Mouse (Mus musculus): Measurements from ENCODE around the gene Idnk. TPM values are rescaled to one million over a fixed set of nuclear protein-coding genes. Genes with fewer than 3 reads are reported as not detected.

Gene Idnk
- total and polyA plus RNA-seq, 3 experiments, result 25.5 to 45.0 (median 32.0) TPM

DNA sequence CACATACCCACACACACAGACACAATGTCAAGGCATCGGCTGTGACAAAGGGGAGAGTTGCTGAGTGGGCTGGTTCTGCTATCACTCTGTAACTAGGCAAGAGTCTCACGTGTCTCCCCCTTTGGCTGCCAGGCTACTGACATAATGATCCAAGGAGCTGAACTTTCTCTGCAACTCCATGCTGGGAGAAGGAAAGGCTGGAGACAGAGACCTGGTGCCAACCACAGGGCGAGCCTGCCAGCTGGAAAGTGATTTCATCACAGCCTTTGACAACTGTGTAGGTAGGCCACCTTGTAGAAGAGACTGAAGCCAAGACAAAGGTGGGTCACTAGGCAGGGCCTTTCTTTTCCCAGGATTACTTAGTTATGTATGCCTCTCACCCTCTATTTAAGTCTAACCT, 39.8 kb downstream of the Idnk start:
- in situ Hi-C loops (cut with MboI; ENCODE audit: low pct_ligation_motif_present, low pct_unique_long_range_greater_than_20kb, low sequenced_read_pairs), result no loop called here

DNA sequence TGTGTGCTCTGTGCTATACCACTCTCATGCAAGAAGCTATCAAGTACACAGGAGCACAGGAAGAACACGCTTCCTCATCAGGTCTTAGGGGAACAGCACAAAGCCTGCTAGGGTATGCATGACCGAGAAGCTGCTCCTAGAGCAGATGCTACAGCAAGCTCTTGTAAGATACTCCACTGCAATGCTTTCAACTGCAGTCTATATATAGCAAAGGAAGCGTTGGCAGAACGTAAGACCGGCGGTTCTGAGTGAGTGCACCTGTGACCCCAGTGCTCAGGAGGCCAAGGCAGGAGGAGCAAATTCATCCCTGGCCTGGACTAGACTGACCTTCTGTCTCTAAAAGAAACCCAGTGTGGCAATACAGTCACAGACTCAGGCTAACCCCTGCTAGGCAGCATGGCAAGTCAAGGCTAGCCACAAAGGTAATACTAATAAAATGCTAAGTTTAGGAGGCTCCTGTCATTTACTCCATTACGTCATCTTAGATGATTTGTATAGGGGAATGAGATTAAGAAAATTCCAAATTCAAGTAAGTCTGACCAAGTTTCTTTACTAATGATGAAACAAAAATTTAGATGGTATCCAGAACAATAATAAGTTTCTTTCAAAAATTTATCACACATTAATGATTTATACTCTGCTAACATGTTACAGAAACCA, 40.7 kb downstream of the Idnk start:
- Histone ChIP-seq H3K27ac (ENCODE audit: insufficient read depth, low read depth) (peak overlapping the region; percentile 86), H3K4me3 (replicated peaks in 1 of 3; ENCODE audit: low read depth in 2 of 3, low read length in 2 of 3, poor library complexity in 1 of 3) (no peak overlapping the region), H3K79me2 (replicated peaks; ENCODE audit: control insufficient read depth, extremely low read depth, insufficient read depth, poor library complexity, severe bottlenecking) (peaks cover 59% of the 10 kb centered on the region), H3K9me3 (replicated peaks; ENCODE audit: low read length) (no peaks in the 10 kb centered on the region), H3K27me3 (replicated peaks) (no peaks in the 10 kb centered on the region), H3K36me3 (replicated peaks in 1 of 2; ENCODE audit: control insufficient read depth in 1 of 2, insufficient read depth in 1 of 2, low read length in 1 of 2) (peaks cover 20 to 41% of the 10 kb centered on the region in 2 experiments), H3K9ac (ENCODE audit: insufficient read depth, low read depth) (no peak overlapping the region), H3K4me1 (ENCODE audit: control insufficient read depth in 1 of 2, insufficient read depth in 2 of 2) (peaks cover 29 to 84% of the 10 kb centered on the region in 2 experiments), H3K4me2 (ENCODE audit: insufficient read depth, low read depth, poor library complexity, severe bottlenecking) (no peak overlapping the region; the same call in 1 of the 2 replicates)
- dilution Hi-C loops (cut with MboI; ENCODE audit: extremely low pct_ligation_motif_present, extremely low pct_unique_long_range_greater_than_20kb, low sequenced_read_pairs) (no loop called here), in situ Hi-C loops (cut with MboI; ENCODE audit: low pct_ligation_motif_present, low pct_unique_long_range_greater_than_20kb, low sequenced_read_pairs) (no loop called here)
- peak; percentile 83 for DNase-seq (ENCODE audit: extremely low read depth)
- no peak for TF ChIP-seq ZC3H11A (IDR thresholded peaks at IDR 0.05; ENCODE audit: low read depth, low read length)
- no peak for TF ChIP-seq PAX5 (IDR thresholded peaks at IDR 0.05; ENCODE audit: low read length)
- no peak for TF ChIP-seq POLR2AphosphoS2 (IDR thresholded peaks at IDR 0.05; ENCODE audit: low read depth, low read length)
- no peak for TF ChIP-seq MAX (IDR thresholded peaks at IDR 0.05; ENCODE audit: low read length)
- no peak for TF ChIP-seq SMC3 (IDR thresholded peaks at IDR 0.05; ENCODE audit: low read depth, low read length)
- TF ChIP-seq USF2 (conservative IDR thresholded peaks at IDR 0.05; ENCODE audit: low read depth, low read length), result no peak
- no peak for TF ChIP-seq ZMIZ1 (IDR thresholded peaks at IDR 0.05; ENCODE audit: low read depth, low read length)
- no peak for TF ChIP-seq UBTF (IDR thresholded peaks at IDR 0.05; ENCODE audit: low read depth, low read length)
- no peak for TF ChIP-seq ELF1 (IDR thresholded peaks at IDR 0.05; ENCODE audit: low read depth, low read length)
- TF ChIP-seq RAD21 (IDR thresholded peaks at IDR 0.05; ENCODE audit: low read depth, low read length), result no peak
- no peak for TF ChIP-seq TBP (conservative IDR thresholded peaks at IDR 0.05; ENCODE audit: low read depth, low read length)
- TF ChIP-seq GABPA (IDR thresholded peaks at IDR 0.05; ENCODE audit: insufficient replicate concordance, low read depth, low read length), result no peak
- no peak; the same call in 1 of the 2 replicates for TF ChIP-seq HCFC1 (IDR thresholded peaks at IDR 0.05; ENCODE audit: low read depth, low read length)
- 0 out of 2 replicates have a peak, but pooled peaks have one; percentile 22 for TF ChIP-seq MXI1 (IDR thresholded peaks at IDR 0.05; ENCODE audit: low read depth, low read length)
- no peak for TF ChIP-seq CHD2 (IDR thresholded peaks at IDR 0.05; ENCODE audit: low read length)
- TF ChIP-seq ZNF384 (IDR thresholded peaks at IDR 0.05; ENCODE audit: low read depth, low read length), result no peak
- TF ChIP-seq ETS1 (conservative IDR thresholded peaks at IDR 0.05; ENCODE audit: low read depth, low read length), result no peak; the same call in 1 of the 2 replicates
- TF ChIP-seq CTCF (conservative IDR thresholded peaks at IDR 0.05 in 1 of 2, IDR thresholded peaks at IDR 0.05 in 1 of 2; ENCODE audit: low read depth in 2 of 2, low read length in 2 of 2), result no peak
- peak; percentile 85 for TF ChIP-seq MEF2A (IDR thresholded peaks at IDR 0.05; ENCODE audit: borderline replicate concordance, low read depth, low read length)
- TF ChIP-seq NRF1 (IDR thresholded peaks at IDR 0.05; ENCODE audit: low read depth, low read length), result 0 out of 2 replicates have a peak, but pooled peaks have one; percentile 3
- TF ChIP-seq IRF4 (IDR thresholded peaks at IDR 0.05; ENCODE audit: low read depth, low read length), result no peak
- peak; percentile 1; the same call in 1 of the 2 replicates for TF ChIP-seq BHLHE40 (IDR thresholded peaks at IDR 0.05; ENCODE audit: low read depth, low read length)
- TF ChIP-seq USF1 (IDR thresholded peaks at IDR 0.05; ENCODE audit: low read depth, low read length), result no peak
- peak; percentile 39; the same call in 1 of the 2 replicates for TF ChIP-seq EP300 (IDR thresholded peaks at IDR 0.05; ENCODE audit: low read length)
- TF ChIP-seq E2F4 (IDR thresholded peaks at IDR 0.05; ENCODE audit: insufficient replicate concordance, low read depth, low read length), result no peak
- TF ChIP-seq JUN (IDR thresholded peaks at IDR 0.05; ENCODE audit: insufficient read depth, low read depth, low read length), result peak; percentile 68
- no peak for TF ChIP-seq MAFK (IDR thresholded peaks at IDR 0.05; ENCODE audit: insufficient replicate concordance, low read length)
- TF ChIP-seq MAZ (IDR thresholded peaks at IDR 0.05; ENCODE audit: low read depth, low read length), result no peak
- TF ChIP-seq CHD1 (IDR thresholded peaks at IDR 0.05; ENCODE audit: low read depth, low read length), result no peak
- no peak for TF ChIP-seq KAT2A (IDR thresholded peaks at IDR 0.05; ENCODE audit: insufficient replicate concordance, low read length)

More for the DNA sequence above, 39.8 kb downstream of the Idnk start:
- Histone ChIP-seq H3K79me2 (replicated peaks; ENCODE audit: control insufficient read depth, extremely low read depth, insufficient read depth, poor library complexity, severe bottlenecking) (peaks cover 50% of the 10 kb centered on the region), H3K9me3 (replicated peaks; ENCODE audit: low read length) (no peaks in the 10 kb centered on the region), H3K4me2 (ENCODE audit: insufficient read depth, low read depth, poor library complexity, severe bottlenecking) (no peak overlapping the region), H3K27ac (ENCODE audit: insufficient read depth, low read depth) (peak overlapping the region; percentile 86), H3K4me3 (replicated peaks in 1 of 3; ENCODE audit: low read depth in 2 of 3, low read length in 2 of 3, poor library complexity in 1 of 3) (no peak overlapping the region), H3K4me1 (ENCODE audit: control insufficient read depth in 1 of 2, insufficient read depth in 2 of 2) (peaks cover 25 to 77% of the 10 kb centered on the region in 2 experiments), H3K27me3 (replicated peaks) (no peaks in the 10 kb centered on the region), H3K36me3 (replicated peaks in 1 of 2; ENCODE audit: control insufficient read depth in 1 of 2, insufficient read depth in 1 of 2, low read length in 1 of 2) (peaks cover 21 to 47% of the 10 kb centered on the region in 2 experiments), H3K9ac (ENCODE audit: insufficient read depth, low read depth) (no peak overlapping the region)
- TF ChIP-seq TCF12 (IDR thresholded peaks at IDR 0.05; ENCODE audit: low read depth, low read length) (no peak), E2F4 (IDR thresholded peaks at IDR 0.05; ENCODE audit: insufficient replicate concordance, low read depth, low read length) (no peak), JUND (conservative IDR thresholded peaks at IDR 0.05; ENCODE audit: low read depth, low read length) (no peak), ETS1 (conservative IDR thresholded peaks at IDR 0.05; ENCODE audit: low read depth, low read length) (no peak), MAFK (IDR thresholded peaks at IDR 0.05; ENCODE audit: insufficient replicate concordance, low read length) (no peak)
- dilution Hi-C loops (cut with MboI; ENCODE audit: extremely low pct_ligation_motif_present, extremely low pct_unique_long_range_greater_than_20kb, low sequenced_read_pairs), result no loop called here
- no peak for DNase-seq (ENCODE audit: extremely low read depth)

All from CH12.LX (cell line).